Mouse (Mus musculus): ENCODE data around the gene Rtn4ip1. TPM values are rescaled to one million over a fixed set of nuclear protein-coding genes. Genes with fewer than 3 reads are reported as not detected.

Rtn4ip1 gene
- polyA plus RNA-seq, 1 experiment from 2014 or later, result 16.2 TPM

GRCm38 (mm10) chr10:43896065-43896464, 5.5 kb upstream of the Rtn4ip1 start:
- H3K36me3 ChIP-seq (ENCODE audit: control insufficient read depth, insufficient read depth, low read length), result peaks cover 36% of the 10 kb centered on the region
- no peaks in the 10 kb centered on the region for H3K27me3 ChIP-seq (ENCODE audit: control insufficient read depth, insufficient read depth, low read length)
- no peak overlapping the region for H3K9ac ChIP-seq (replicated peaks; ENCODE audit: low read length)
- 0 out of 2 replicates have a peak, but pooled peaks cover 3% of the 10 kb centered on the region for H3K4me1 ChIP-seq (ENCODE audit: control insufficient read depth, insufficient read depth, low read length)
- DNase-seq (no peak), ATAC-seq (ENCODE audit: low FRiP score, low TSS enrichment) (no peak)
- no peak overlapping the region for H3K4me2 ChIP-seq (ENCODE audit: low read length)
- H3K4me3 ChIP-seq (replicated peaks; ENCODE audit: low read depth, low read length), result no peak overlapping the region
- no peak overlapping the region for H3K27ac ChIP-seq (replicated peaks; ENCODE audit: low read depth, low read length)
- no peaks in the 10 kb centered on the region for H3K9me3 ChIP-seq (ENCODE audit: control insufficient read depth, low read length)
- 96% methylated on average over 8 of the region's 8 CpGs for WGBS

- Histone ChIP-seq H3K4me1 (ENCODE audit: control insufficient read depth, insufficient read depth, low read length) (peaks cover 13% of the 10 kb centered on the region; the same call in 1 of the 2 replicates), H3K27me3 (ENCODE audit: control insufficient read depth, insufficient read depth, low read length) (no peaks in the 10 kb centered on the region), H3K36me3 (ENCODE audit: control insufficient read depth, insufficient read depth, low read length) (peaks cover 23% of the 10 kb centered on the region), H3K4me3 (replicated peaks; ENCODE audit: low read depth, low read length) (no peak overlapping the region), H3K9ac (replicated peaks; ENCODE audit: low read length) (no peak overlapping the region), H3K9me3 (ENCODE audit: control insufficient read depth, low read length) (no peaks in the 10 kb centered on the region), H3K27ac (replicated peaks; ENCODE audit: low read depth, low read length) (no peak overlapping the region), H3K4me2 (ENCODE audit: low read length) (no peak overlapping the region)
- 93% methylated on average over 7 of the region's 7 CpGs for WGBS
- DNase-seq (no peak), ATAC-seq (ENCODE audit: low FRiP score, low TSS enrichment) (no peak)
Measured at GRCm38 (mm10) chr10:43898276-43898675, 3.3 kb upstream of the Rtn4ip1 start.

GRCm38 (mm10) chr10:43900883-43901570, 580 bp upstream of the Rtn4ip1 start:
- peak overlapping the region; percentile 76 for H3K4me3 ChIP-seq (replicated peaks; ENCODE audit: low read depth, low read length)
- peak; percentile 73; the same call in 1 of the 2 replicates for ATAC-seq (ENCODE audit: low FRiP score, low TSS enrichment)
- peak overlapping the region; percentile 76 for H3K27ac ChIP-seq (replicated peaks; ENCODE audit: low read depth, low read length)
- H3K36me3 ChIP-seq (ENCODE audit: control insufficient read depth, insufficient read depth, low read length), result peaks cover 1% of the 10 kb centered on the region; the same call in 1 of the 2 replicates
- peak; percentile 71 for DNase-seq
- H3K9me3 ChIP-seq (ENCODE audit: control insufficient read depth, low read length), result no peaks in the 10 kb centered on the region
- 7% methylated on average over 29 of the region's 30 CpGs for WGBS
- peak overlapping the region; percentile 66 for H3K4me2 ChIP-seq (ENCODE audit: low read length)
- peaks cover 13% of the 10 kb centered on the region; the same call in 1 of the 2 replicates for H3K4me1 ChIP-seq (ENCODE audit: control insufficient read depth, insufficient read depth, low read length)
- no peaks in the 10 kb centered on the region for H3K27me3 ChIP-seq (ENCODE audit: control insufficient read depth, insufficient read depth, low read length)
- peak overlapping the region; percentile 74 for H3K9ac ChIP-seq (replicated peaks; ENCODE audit: low read length)

DNA sequence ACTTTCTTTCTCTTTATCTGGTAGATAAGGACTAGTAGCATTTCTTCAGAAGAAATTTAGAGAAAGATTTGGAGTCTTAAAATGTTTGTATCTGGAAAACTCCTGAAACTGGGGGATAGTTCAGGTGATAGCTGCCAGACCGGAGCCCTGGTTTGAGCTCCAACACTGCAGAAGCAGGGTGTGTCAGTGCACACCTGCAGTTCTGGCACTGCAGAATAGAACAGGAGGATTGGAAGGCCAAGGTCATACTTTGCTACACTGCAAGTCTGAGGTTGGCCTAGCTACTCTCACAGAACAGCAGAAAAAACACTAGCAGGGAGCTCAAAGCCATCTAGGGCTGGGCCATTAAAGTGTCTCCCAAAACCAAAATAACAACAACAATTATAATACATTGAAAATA, 3.0 kb downstream of the Rtn4ip1 start:
- Histone ChIP-seq H3K4me2 (ENCODE audit: low read length) (no peak overlapping the region), H3K9ac (replicated peaks; ENCODE audit: low read length) (no peak overlapping the region), H3K27me3 (ENCODE audit: control insufficient read depth, insufficient read depth, low read length) (no peaks in the 10 kb centered on the region), H3K4me1 (ENCODE audit: control insufficient read depth, insufficient read depth, low read length) (peaks cover 13% of the 10 kb centered on the region; the same call in 1 of the 2 replicates), H3K36me3 (ENCODE audit: control insufficient read depth, insufficient read depth, low read length) (no peaks in the 10 kb centered on the region), H3K4me3 (replicated peaks; ENCODE audit: low read depth, low read length) (no peak overlapping the region), H3K27ac (replicated peaks; ENCODE audit: low read depth, low read length) (no peak overlapping the region), H3K9me3 (ENCODE audit: control insufficient read depth, low read length) (no peaks in the 10 kb centered on the region)
- no peak for ATAC-seq (ENCODE audit: low FRiP score, low TSS enrichment)
- DNase-seq, result no peak
- 95% methylated on average over 1 of the region's 1 CpGs for WGBS

GRCm38 (mm10) chr10:43910032-43910872, 8.6 kb downstream of the Rtn4ip1 start:
- ATAC-seq (ENCODE audit: low FRiP score, low TSS enrichment), result no peak
- H3K36me3 ChIP-seq (ENCODE audit: control insufficient read depth, insufficient read depth, low read length), result 0 out of 2 replicates have a peak, but pooled peaks cover 3% of the 10 kb centered on the region
- H3K4me2 ChIP-seq (ENCODE audit: low read length), result no peak overlapping the region
- WGBS, result 93% methylated on average over 12 of the region's 12 CpGs
- H3K27ac ChIP-seq (replicated peaks; ENCODE audit: low read depth, low read length), result no peak overlapping the region
- no peaks in the 10 kb centered on the region for H3K4me1 ChIP-seq (ENCODE audit: control insufficient read depth, insufficient read depth, low read length)
- H3K4me3 ChIP-seq (replicated peaks; ENCODE audit: low read depth, low read length), result no peak overlapping the region
- no peak overlapping the region for H3K9ac ChIP-seq (replicated peaks; ENCODE audit: low read length)
- no peaks in the 10 kb centered on the region for H3K9me3 ChIP-seq (ENCODE audit: control insufficient read depth, low read length)
- no peaks in the 10 kb centered on the region for H3K27me3 ChIP-seq (ENCODE audit: control insufficient read depth, insufficient read depth, low read length)
- no peak for DNase-seq

- H3K36me3 ChIP-seq (ENCODE audit: control insufficient read depth, insufficient read depth, low read length), result 0 out of 2 replicates have a peak, but pooled peaks cover 3% of the 10 kb centered on the region
- H3K27ac ChIP-seq (replicated peaks; ENCODE audit: low read depth, low read length), result no peak overlapping the region
- 90% methylated on average over 8 of the region's 8 CpGs for WGBS
- ATAC-seq (ENCODE audit: low FRiP score, low TSS enrichment), result no peak
- no peaks in the 10 kb centered on the region for H3K4me1 ChIP-seq (ENCODE audit: control insufficient read depth, insufficient read depth, low read length)
- no peak overlapping the region for H3K9ac ChIP-seq (replicated peaks; ENCODE audit: low read length)
- H3K9me3 ChIP-seq (ENCODE audit: control insufficient read depth, low read length), result no peaks in the 10 kb centered on the region
- no peak overlapping the region for H3K4me2 ChIP-seq (ENCODE audit: low read length)
- no peak overlapping the region for H3K4me3 ChIP-seq (replicated peaks; ENCODE audit: low read depth, low read length)
- DNase-seq, result no peak
- H3K27me3 ChIP-seq (ENCODE audit: control insufficient read depth, insufficient read depth, low read length), result no peaks in the 10 kb centered on the region
Measured at GRCm38 (mm10) chr10:43910873-43911142, 9.2 kb downstream of the Rtn4ip1 start.

- WGBS, result 93% methylated on average over 3 of the region's 3 CpGs
- H3K4me1 ChIP-seq (ENCODE audit: control insufficient read depth, insufficient read depth, low read length), result no peaks in the 10 kb centered on the region
Measured at GRCm38 (mm10) chr10:43912236-43912635, 10.6 kb downstream of the Rtn4ip1 start.

DNA sequence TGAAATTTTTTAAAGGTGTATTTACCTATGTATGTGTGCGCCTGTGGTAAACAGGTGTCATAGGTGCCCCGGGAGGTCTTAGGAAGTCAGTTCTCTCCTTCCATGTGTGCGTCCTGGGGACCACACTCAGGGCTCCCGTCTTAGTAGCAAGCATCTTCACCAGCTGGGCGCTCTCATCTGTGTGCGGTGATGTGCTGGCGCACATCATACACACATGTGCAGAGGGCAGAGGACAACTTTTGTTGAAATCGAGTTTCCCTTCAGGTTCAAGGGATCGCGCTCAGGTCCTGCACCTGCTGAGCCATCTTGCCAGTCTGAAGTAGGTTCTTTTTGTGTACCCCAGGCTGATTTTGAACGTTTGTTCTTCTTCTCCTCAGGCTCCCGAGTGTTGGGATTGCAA, 14.6 kb downstream of the Rtn4ip1 start:
- Histone ChIP-seq H3K4me3 (replicated peaks; ENCODE audit: low read depth, low read length) (no peak overlapping the region), H3K4me2 (ENCODE audit: low read length) (no peak overlapping the region), H3K9ac (replicated peaks; ENCODE audit: low read length) (no peak overlapping the region), H3K36me3 (ENCODE audit: control insufficient read depth, insufficient read depth, low read length) (no peaks in the 10 kb centered on the region), H3K9me3 (ENCODE audit: control insufficient read depth, low read length) (no peaks in the 10 kb centered on the region), H3K4me1 (ENCODE audit: control insufficient read depth, insufficient read depth, low read length) (no peaks in the 10 kb centered on the region), H3K27me3 (ENCODE audit: control insufficient read depth, insufficient read depth, low read length) (no peaks in the 10 kb centered on the region), H3K27ac (replicated peaks; ENCODE audit: low read depth, low read length) (no peak overlapping the region)
- 85% methylated on average over 12 of the region's 12 CpGs for WGBS
- no peak for DNase-seq
- ATAC-seq (ENCODE audit: low FRiP score, low TSS enrichment), result no peak

More at GRCm38 (mm10) chr10:43912236-43912635, 10.6 kb downstream of the Rtn4ip1 start:
- Histone ChIP-seq H3K9me3 (ENCODE audit: control insufficient read depth, low read length) (no peaks in the 10 kb centered on the region), H3K36me3 (ENCODE audit: control insufficient read depth, insufficient read depth, low read length) (0 out of 2 replicates have a peak, but pooled peaks cover 3% of the 10 kb centered on the region), H3K4me3 (replicated peaks; ENCODE audit: low read depth, low read length) (no peak overlapping the region), H3K27me3 (ENCODE audit: control insufficient read depth, insufficient read depth, low read length) (no peaks in the 10 kb centered on the region), H3K27ac (replicated peaks; ENCODE audit: low read depth, low read length) (no peak overlapping the region), H3K4me2 (ENCODE audit: low read length) (no peak overlapping the region), H3K9ac (replicated peaks; ENCODE audit: low read length) (no peak overlapping the region)
- DNase-seq, result no peak
- ATAC-seq (ENCODE audit: low FRiP score, low TSS enrichment), result no peak

Data from midbrain, embryonic 14.5 days (tissue).